8 mouse cellular contexts compared by ENCODE assay signal in the genomic region with DNA sequence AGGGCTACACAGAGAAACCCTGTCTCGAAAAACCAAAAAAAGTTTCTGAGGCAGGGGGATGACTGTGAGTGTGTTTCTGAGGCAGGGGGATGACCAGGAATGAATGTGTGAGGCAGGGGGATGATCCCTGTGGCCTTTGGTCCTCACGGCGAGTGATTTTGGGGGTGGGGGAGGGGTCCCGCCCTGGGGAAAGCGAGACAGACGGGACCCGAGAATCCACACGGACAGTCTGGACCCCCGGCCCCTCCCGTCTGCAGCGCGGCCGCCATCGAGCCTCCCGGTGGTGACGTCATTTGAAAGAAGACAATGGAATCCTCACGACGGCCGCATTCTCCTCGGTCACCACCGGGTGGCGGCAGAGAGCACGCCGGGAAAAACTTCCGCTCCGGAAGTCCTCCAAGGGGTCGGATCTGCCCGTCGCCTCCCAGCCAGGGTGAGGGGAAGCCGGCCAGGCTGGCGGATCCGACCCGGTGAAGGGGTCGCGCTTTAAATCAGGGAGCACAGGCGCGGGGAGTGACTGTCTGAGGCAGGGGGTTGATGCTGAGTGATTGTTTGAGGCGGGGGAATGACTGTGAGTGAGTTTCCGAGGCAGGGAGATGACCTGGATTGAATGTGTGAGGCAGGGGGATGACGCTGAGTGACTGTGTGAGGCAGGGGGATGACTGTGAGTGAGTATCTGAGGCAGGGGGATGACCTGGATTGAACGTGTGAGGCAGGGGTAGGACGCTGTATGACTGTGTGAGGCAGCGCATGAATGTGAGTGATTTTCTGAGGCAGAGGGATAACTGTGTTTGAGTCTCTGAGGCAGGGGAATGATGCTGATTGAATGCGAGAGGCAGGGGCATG. TPM values are rescaled to one million over a fixed set of nuclear protein-coding genes. Genes with fewer than 3 reads are reported as not detected.
A peak's percentile ranks its signal among the peaks of the same experiment; 100 is the strongest.
DNase-seq lines count a peak whose midpoint lies in the region; ATAC-seq and TF ChIP-seq lines count a peak whose summit lies in the region.

No protein-coding gene starts in this region.

- DNase-seq in G1E (ENCODE audit: low spot score), result peak; percentile 95
- peak; percentile 84 for DNase-seq in cerebellum, adult 8-10 months
- DNase-seq in forelimb bud, embryonic 11.5 days (ENCODE audit: low read depth, low spot score), result peak; percentile 47
- peak; percentile 95 for DNase-seq in heart, postnatal 4 days
- peak; percentile 82 for DNase-seq in layer of hippocampus, adult 9-11 months
- peak; percentile 72 for DNase-seq in thymus, postnatal 0 days (ENCODE audit: low spot score)

- WGBS in lung, embryonic 16.5 days, result 4% methylated on average over 40 of the region's 44 CpGs
- 6% methylated on average over 44 of the region's 44 CpGs for WGBS in olfactory bulb, adult 2 months

- peak overlapping the region; percentile 96 for H3K27ac ChIP-seq in lung, embryonic 16.5 days (ENCODE audit: low read length)
- H3K27ac ChIP-seq in olfactory bulb, adult 2 months (ENCODE audit: insufficient read depth, low read depth, low read length), result peak overlapping the region; percentile 5

- no peak; the same call in 1 of the 2 replicates for TF ChIP-seq POLR2A in olfactory bulb, adult 2 months (IDR thresholded peaks at IDR 0.05; ENCODE audit: insufficient read depth, low read depth, low read length)

- TF ChIP-seq CTCF in G1E (IDR thresholded peaks at IDR 0.05; ENCODE audit: low read depth, low read length), result no peak
- peak; percentile 89 for TF ChIP-seq CTCF in olfactory bulb, adult 2 months (IDR thresholded peaks at IDR 0.05; ENCODE audit: insufficient read depth, low read depth, low read length)

- peaks cover 44% of the 10 kb centered on the region for H3K4me1 ChIP-seq in G1E (ENCODE audit: insufficient read depth, low read depth, low read length)
- peaks cover 2% of the 10 kb centered on the region; the same call in 1 of the 2 replicates for H3K4me1 ChIP-seq in lung, embryonic 16.5 days (replicated peaks; ENCODE audit: control insufficient read depth, insufficient read depth, low read length)
- H3K4me1 ChIP-seq in olfactory bulb, adult 2 months (ENCODE audit: control insufficient read depth, insufficient read depth, low read length), result peaks cover 13% of the 10 kb centered on the region; the same call in 1 of the 2 replicates

- peak overlapping the region; percentile 83 for H3K4me2 ChIP-seq in lung, embryonic 16.5 days (ENCODE audit: low read depth, low read length)

- H3K9me3 ChIP-seq in G1E (replicated peaks), result peaks cover 5% of the 10 kb centered on the region
- no peaks in the 10 kb centered on the region for H3K9me3 ChIP-seq in lung, embryonic 16.5 days (ENCODE audit: control insufficient read depth, low read length)

- peaks cover 31% of the 10 kb centered on the region for H3K36me3 ChIP-seq in G1E (replicated peaks)
- no peaks in the 10 kb centered on the region for H3K36me3 ChIP-seq in lung, embryonic 16.5 days (ENCODE audit: control insufficient read depth, insufficient read depth, low read length)

- H3K9ac ChIP-seq in lung, embryonic 16.5 days (ENCODE audit: low read length), result peak overlapping the region; percentile 80

- peak overlapping the region; percentile 64 for H3K4me3 ChIP-seq in G1E (ENCODE audit: low read depth, low read length)
- peak overlapping the region; percentile 64 for H3K4me3 ChIP-seq in lung, embryonic 16.5 days (ENCODE audit: low read length)
- peak overlapping the region; percentile 59 for H3K4me3 ChIP-seq in olfactory bulb, adult 2 months (ENCODE audit: insufficient read depth, low read depth, low read length)

- ATAC-seq in G1E (ENCODE audit: extremely low read depth, insufficient number of reproducible peaks, low FRiP score, poor library complexity, severe bottlenecking), result peak; percentile 59
- ATAC-seq in lung, embryonic 16.5 days (ENCODE audit: low read depth), result peak; percentile 83

- H3K27me3 ChIP-seq in G1E (ENCODE audit: insufficient read depth, low read length), result no peaks in the 10 kb centered on the region
- H3K27me3 ChIP-seq in lung, embryonic 16.5 days (ENCODE audit: control insufficient read depth, insufficient read depth, low read depth, low read length), result no peaks in the 10 kb centered on the region

RNA-seq across cellular contexts. Expression of gene Ccr1, which starts 43.2 kb away (rescaled TPM):
- total RNA-seq in G1E (2014; fragmentation: Nextera tagmentation) (1.8 and 2.2 TPM in 2 replicates), G1E (2017) (3.7 and 3.9 TPM in 2 replicates)
- polyA plus RNA-seq in G1E (2012), result 0.03 and 0.04 TPM in 2 replicates
- total RNA-seq in heart, postnatal 4 days (2021), result under 1 TPM; 0.77 to 0.79 TPM
- polyA plus RNA-seq in lung, embryonic 16.5 days (2015; fragmentation: Nextera tagmentation; extraction: Ambion mirVana), result 4.0 and 4.5 TPM in 2 replicates
- not detected in 2 replicates for polyA plus RNA-seq in olfactory bulb, adult 2 months (2012; ENCODE audit: insufficient read depth, insufficient read length, low replicate concordance, missing spikeins)
- polyA plus RNA-seq in thymus, postnatal 0 days (2015; fragmentation: Nextera tagmentation; extraction: Ambion mirVana), result 3.1 and 3.2 TPM in 2 replicates

RNA-seq across cellular contexts. Expression of gene Ccr1l1, which starts 52.9 kb away (rescaled TPM):
- not detected in 2 replicates for total RNA-seq in G1E (2014; fragmentation: Nextera tagmentation)
- 0.11 and 0.46 TPM in 2 replicates for total RNA-seq in G1E (2017)
- polyA plus RNA-seq in G1E (2012), result not detected in 2 replicates
- not detected for total RNA-seq in heart, postnatal 4 days (2021)
- polyA plus RNA-seq in lung, embryonic 16.5 days (2015; fragmentation: Nextera tagmentation; extraction: Ambion mirVana), result not detected in 2 replicates
- not detected in 2 replicates for polyA plus RNA-seq in olfactory bulb, adult 2 months (2012; ENCODE audit: insufficient read depth, insufficient read length, low replicate concordance, missing spikeins)
- polyA plus RNA-seq in thymus, postnatal 0 days (2015; fragmentation: Nextera tagmentation; extraction: Ambion mirVana), result not detected in 2 replicates

Comparison
In these comparisons a context has a peak if more than half of its experiments do, and no peak if none do; other contexts are left out.
1. Peak in every context shown above with its lines: DNase-seq, ATAC-seq, H3K4me3 ChIP-seq and H3K27ac ChIP-seq.